Mouse (Mus musculus) lung, postnatal 14 days (tissue): ENCODE measurements around the gene Plrg1.

Experiments
- DNase-seq: peaks from one replicate; pipeline ENCODE4 v3.0.0; 2021

Gene Plrg1

DNA sequence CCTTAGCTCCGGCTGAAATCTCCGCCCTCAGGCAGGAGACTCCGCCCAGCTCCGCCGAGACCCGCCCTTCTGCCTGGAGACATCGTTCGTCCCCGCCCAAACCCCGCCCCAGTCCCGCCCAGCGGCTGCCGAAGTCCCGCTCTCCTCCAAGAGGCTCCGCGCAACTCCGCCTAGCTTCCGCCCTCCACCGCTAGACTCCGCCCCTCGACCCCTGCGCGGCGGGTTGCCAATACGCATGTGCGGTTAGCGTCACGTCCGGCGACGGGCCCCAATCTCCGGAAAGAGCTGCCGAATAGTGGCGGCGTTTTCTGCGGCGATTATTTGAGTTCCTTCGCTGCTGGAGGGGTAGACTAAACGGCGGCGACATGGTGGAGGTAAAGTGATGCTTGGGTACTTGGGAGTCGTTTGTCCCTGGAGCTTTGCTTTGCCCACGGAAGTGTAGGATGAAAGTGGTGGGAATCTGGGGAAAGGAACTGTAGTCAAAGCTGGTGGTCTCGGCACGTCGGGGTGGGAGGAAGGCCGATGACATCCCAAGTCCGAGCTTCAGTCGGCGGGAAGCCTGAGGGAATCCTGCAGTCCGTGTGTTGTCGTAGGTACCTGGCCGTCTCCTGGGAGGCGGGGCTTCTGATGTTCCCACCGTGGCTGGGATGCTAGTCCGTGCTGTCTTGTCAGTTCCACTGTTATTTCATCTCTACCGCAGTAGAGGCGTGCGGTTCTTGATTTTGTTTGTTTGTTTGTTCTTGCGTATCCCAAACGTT is at the start of gene Plrg1:
Gene Plrg1, plus strand, starts transcription at position 242 of the 758 bp plus-strand sequence.
- DNase-seq, result peak; percentile 99

DNA sequence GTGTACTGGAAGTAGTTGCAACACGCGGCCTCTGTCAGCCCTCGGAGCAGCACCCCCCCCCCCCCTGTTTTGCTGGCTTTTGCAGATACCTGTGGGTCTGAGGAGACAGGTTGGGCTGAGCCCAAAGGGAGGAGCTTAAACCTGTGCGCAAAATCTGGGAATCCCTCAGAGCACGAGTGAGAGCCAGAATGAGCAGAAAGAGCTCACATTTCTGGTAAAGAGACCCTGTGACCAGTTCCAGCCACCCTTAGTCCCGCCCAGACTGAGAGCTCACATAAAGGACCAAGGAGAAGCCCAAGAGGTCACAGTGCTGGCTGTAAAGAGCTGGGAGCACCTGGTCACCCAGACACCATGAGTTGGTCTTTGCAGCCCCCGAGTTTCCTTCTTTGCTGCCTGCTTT is 47.8 kb upstream of the Plrg1 start, which contains the start of gene Fgg:
Gene Fgg, plus strand, starts transcription at position 168 of the 400 bp plus-strand sequence.
- no peak for DNase-seq

- DNase-seq, result no peak
Observed at GRCm38 (mm10) chr3:83010291-83010690, 45.0 kb upstream of the Plrg1 start.

- DNase-seq, result no peak
Observed at GRCm38 (mm10) chr3:83011136-83011535, 44.2 kb upstream of the Plrg1 start.

- DNase-seq, result no peak
Observed at GRCm38 (mm10) chr3:83011565-83011964, 43.8 kb upstream of the Plrg1 start.

DNA sequence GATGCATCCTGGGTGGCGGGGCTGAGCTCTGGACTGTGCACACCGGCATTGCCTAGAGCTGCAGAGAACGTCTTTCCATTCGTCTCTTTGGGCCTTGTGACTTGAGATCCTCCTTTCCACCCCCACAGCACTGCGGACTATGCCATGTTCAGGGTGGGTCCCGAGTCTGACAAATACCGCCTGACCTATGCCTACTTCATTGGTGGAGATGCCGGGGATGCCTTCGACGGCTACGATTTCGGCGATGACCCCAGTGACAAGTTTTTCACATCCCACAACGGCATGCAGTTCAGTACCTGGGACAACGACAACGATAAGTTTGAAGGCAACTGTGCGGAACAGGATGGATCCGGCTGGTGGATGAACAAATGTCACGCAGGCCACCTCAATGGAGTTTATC is 42.7 kb upstream of the Plrg1 start:
- no peak for DNase-seq

GRCm38 (mm10) chr3:83013951-83014350 is 41.4 kb upstream of the Plrg1 start:
- no peak for DNase-seq

DNA sequence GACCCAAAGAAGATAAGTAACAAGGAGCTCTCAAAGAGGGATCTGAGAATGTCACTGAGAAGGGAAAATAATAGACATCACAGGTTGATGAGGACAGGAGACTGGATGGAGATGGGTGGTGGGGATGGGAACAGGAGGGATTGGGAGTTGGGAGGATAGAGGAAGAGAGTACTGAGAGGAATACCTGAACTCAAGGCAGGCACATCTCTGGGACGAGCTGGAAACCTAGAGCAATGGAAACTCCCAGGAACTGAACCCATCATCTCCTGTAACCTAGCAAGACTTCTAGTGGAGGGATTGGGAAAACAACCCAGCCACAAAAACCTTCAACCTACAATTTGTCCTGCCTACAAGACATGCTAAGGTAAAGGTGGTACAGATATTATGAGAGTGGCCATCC is 39.1 kb upstream of the Plrg1 start:
- no peak for DNase-seq

GRCm38 (mm10) chr3:83020387-83020786 is 34.9 kb upstream of the Plrg1 start:
- no peak for DNase-seq

- no peak for DNase-seq
Observed at GRCm38 (mm10) chr3:83021176-83021575, 34.1 kb upstream of the Plrg1 start.

DNA sequence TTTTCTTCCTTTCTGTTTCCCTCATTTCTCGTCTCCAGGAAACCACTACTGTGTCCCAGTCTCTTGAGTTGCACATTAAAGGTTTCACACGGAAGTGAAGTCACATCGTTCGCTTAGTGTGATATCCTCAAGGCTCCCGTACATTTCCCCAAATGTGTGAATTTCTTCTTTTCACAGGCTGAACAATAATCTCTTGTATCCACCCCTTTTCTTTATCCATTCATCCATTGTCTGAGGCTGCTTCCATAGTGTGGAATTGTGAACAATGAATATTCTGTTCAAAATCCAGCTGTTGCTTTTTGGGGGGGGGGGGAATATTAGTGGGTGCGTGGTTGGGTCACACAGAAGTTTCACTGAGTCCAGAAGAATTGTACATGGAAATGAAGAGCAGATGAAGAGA is 30.3 kb upstream of the Plrg1 start:
- no peak for DNase-seq

- DNase-seq, result no peak
Observed at GRCm38 (mm10) chr3:83025475-83026301, 29.6 kb upstream of the Plrg1 start, which contains the start of gene Fga. Fga (plus strand) TSS chr3:83026076.

DNA sequence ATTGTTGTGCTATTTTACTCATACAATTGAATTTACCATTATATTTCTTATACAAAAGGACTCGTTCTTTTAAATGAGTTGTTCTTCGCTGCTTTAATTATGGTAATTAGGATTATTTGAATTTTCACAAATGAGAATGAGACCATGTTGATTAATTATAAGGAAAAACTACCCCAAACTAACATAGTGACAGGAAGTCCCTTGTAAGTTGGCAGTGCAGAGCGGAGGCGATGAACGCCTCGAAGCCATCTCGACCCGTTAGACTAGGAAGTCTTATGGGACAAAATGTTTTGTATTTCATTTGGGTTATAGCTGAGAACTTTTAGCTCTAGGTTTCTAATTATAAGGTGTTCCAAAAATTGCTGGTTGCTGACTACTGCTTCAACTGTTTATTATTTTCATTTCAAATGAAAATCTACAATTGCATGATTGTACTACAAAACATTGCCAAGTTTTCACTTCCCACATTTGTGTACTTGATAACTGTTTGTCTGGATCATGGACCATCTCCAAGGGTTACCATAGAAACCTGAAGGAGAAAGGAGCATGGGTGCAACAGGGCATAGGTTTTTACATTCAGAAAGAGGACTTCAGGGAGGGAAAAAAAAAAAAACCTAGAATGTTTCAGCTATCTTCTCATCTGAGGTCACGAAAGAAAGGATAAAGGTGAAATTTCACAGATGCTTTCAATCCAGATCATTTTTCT is 27.6 kb upstream of the Plrg1 start:
- no peak for DNase-seq

GRCm38 (mm10) chr3:83030331-83030730 is 25.0 kb upstream of the Plrg1 start:
- DNase-seq, result no peak

DNA sequence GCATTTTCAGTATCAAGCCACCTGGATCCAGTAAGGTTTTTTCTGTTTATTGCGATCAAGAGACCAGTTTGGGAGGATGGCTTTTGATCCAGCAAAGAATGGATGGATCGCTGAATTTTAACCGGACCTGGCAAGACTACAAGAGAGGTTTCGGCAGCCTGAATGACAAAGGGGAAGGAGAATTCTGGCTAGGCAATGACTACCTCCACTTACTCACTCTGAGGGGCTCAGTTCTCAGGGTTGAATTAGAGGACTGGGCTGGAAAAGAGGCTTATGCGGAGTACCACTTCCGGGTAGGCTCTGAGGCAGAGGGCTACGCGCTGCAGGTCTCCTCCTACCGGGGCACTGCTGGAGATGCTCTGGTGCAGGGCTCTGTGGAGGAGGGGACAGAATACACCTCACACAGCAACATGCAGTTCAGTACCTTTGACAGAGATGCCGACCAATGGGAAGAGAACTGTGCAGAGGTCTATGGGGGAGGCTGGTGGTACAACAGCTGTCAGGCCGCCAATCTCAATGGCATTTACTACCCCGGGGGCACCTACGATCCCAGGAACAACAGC is 22.5 kb upstream of the Plrg1 start:
- DNase-seq, result no peak

GRCm38 (mm10) chr3:83033801-83034200 is 21.5 kb upstream of the Plrg1 start:
- DNase-seq, result no peak

- DNase-seq, result no peak
Observed at GRCm38 (mm10) chr3:83038865-83039264, 16.5 kb upstream of the Plrg1 start.

GRCm38 (mm10) chr3:83039666-83040065 is 15.7 kb upstream of the Plrg1 start:
- no peak for DNase-seq

DNA sequence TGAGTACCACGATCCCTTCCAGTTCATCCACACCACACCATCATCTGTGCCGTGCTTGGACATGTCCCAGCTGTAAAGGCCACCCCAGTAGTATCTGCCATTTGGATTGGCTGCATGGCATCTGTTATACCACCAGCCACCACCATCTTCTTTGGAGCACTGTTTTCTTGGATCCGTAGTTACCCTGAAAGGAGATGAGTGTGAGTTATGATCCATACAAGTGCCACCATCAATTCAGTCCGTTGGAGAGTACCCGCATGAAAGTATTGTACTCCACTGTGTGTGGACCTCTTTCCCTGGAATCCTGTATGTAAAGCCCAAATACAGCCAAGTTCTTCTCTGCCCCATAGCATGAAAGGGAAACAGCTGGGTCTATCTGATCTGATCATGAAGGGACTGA is 12.9 kb upstream of the Plrg1 start:
- DNase-seq, result no peak

DNA sequence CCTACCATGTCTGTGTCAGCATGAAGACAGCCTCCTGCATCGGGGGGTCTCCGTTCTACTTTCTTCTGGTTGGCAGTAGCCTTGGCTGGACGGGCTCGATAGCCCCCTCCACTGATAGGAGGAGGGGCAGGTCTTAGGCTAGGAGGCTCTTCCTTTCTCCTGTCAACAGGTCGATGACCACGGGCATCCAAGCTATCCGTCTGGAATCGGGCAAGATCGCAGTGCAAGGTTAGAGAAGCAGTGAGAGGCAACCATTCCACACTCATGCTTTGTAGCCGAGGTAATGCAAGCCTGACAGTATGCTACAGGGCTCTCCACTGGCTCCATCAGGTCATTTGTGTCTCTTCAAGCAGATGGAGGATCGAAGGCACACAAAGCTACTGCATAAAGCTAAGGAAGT is 8.7 kb upstream of the Plrg1 start:
- DNase-seq, result no peak

DNA sequence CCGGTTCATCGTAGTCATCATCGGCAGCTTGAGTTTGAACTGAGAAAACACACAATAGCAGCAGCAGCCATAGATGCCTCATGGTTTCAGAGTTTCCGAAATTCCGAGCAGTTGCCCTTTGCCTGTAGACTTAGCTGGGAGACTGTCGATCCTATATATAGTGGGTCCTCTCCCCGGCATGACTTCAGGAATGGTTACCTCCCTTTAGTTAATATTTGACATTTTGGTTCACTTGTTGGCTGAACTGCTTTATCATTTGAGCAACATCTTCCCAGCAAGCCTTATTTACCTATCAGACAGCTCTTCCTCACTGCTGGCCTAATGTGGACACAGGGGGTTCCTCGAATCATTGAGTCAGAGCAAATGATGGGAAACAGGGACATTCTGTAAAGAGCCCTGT is 5.6 kb upstream of the Plrg1 start, which contains the start of gene Fgb:
Gene Fgb, minus strand, starts transcription at position 184 of the 400 bp plus-strand sequence.
- no peak for DNase-seq

DNA sequence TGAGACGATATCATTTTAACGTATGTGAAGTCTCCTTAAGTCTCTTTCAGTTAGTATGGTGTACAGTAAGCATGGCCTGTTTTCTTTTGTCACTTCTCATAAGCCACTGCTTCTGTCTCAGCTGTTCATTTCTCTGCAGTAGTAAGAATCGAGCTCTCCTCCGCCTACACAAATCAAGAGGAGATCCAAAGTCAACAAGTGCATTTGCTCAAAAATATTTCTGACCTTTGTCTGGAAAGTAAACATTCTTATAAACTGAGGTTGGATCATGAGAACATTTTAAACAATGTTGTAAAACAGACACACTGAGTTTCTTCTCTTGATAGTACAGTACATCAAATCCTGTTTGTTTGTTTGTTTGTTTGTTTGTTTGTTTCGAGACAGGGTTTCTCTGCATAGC is 4.7 kb upstream of the Plrg1 start:
- no peak for DNase-seq

- DNase-seq, result no peak
Observed at GRCm38 (mm10) chr3:83052102-83052501, 3.2 kb upstream of the Plrg1 start.
